Mouse (Mus musculus) megakaryocyte, embryonic 14.5 days (primary cell): ENCODE results near the gene Eng. TPM values are rescaled to one million over a fixed set of nuclear protein-coding genes. Genes with fewer than 3 reads are reported as not detected.

Experiments used
- H3K27me3 ChIP-seq: replicated peaks from 2 replicates; pipeline ENCODE3; 2012; ENCODE audit warnings: inconsistent platforms
- H3K36me3 ChIP-seq: replicated peaks from 2 replicates; pipeline ENCODE3; 2012; ENCODE audit warnings: low read length, inconsistent platforms, mixed read lengths
- H3K4me1 ChIP-seq: 2 replicates; pipeline ENCODE4 v1.6.1; 2012; ENCODE audit warnings: inconsistent platforms
- H3K4me3 ChIP-seq: replicated peaks from 2 replicates; pipeline ENCODE3; 2012; ENCODE audit warnings: moderate library complexity, mild to moderate bottlenecking, inconsistent platforms
- H3K9me3 ChIP-seq: 2 replicates; pipeline ENCODE4 v1.6.1; 2012; ENCODE audit warnings: inconsistent platforms
- FLI1 ChIP-seq: IDR thresholded peaks from 2 replicates; pipeline ENCODE4 v1.6.1; 2012; ENCODE audit warnings: low read length, inconsistent platforms, mixed read lengths
- GATA1 ChIP-seq: IDR thresholded peaks from 3 replicates; pipeline ENCODE4 v1.6.1; 2012; ENCODE audit warnings: mixed read lengths, low read length, inconsistent platforms, borderline replicate concordance
- polyA plus RNA-seq: library from polyadenylated mRNA; stranded (reverse); fragments of >175 nt; gene quantifications from 2 replicates; pipeline ENCODE4 v1.2.3, GENCODE M21; 2012; ENCODE audit warnings: low replicate concordance; ENCODE audit not compliant: insufficient read depth

Gene Eng
- polyA plus RNA-seq, 1 experiment: 90.6 TPM

GRCm38 (mm10) chr2:32641810-32642209 is 4.6 kb upstream of the Eng start:
- TF ChIP-seq FLI1: no peak
- no peak for TF ChIP-seq GATA1
- no peak overlapping the region for H3K4me3 ChIP-seq
- H3K27me3 ChIP-seq: no peaks in the 10 kb centered on the region
- H3K4me1 ChIP-seq: peaks cover 94% of the 10 kb centered on the region
- no peaks in the 10 kb centered on the region for H3K36me3 ChIP-seq
- no peaks in the 10 kb centered on the region for H3K9me3 ChIP-seq

- Histone ChIP-seq H3K9me3 (no peaks in the 10 kb centered on the region), H3K4me3 (no peak overlapping the region), H3K27me3 (no peaks in the 10 kb centered on the region), H3K4me1 (peaks cover 94% of the 10 kb centered on the region), H3K36me3 (no peaks in the 10 kb centered on the region)
- TF ChIP-seq GATA1 (no peak), FLI1 (no peak)
These were observed 3.6 kb upstream of the Eng start for GRCm38 (mm10) chr2:32642813-32643212.

DNA sequence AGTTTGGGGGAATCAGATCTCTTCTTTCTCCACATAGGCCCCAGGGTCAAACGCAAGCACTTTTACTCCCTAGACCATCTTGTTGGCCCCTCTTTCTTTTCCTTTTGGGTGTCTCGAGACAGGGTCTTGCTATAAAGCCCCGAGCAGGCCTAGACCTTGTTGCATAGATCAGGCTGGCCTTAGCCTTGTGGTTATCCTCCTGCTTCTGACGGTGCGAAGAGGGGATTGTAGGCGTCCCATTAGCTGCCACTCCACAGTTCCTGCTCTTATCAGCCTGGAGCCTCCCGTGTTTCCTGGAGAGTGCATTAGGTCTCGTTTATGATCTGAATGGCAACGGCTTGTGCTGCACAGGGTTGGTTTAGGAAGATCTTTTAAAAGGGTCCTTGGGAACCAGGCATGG is 2.3 kb upstream of the Eng start:
- peaks cover 96% of the 10 kb centered on the region for H3K4me1 ChIP-seq
- H3K4me3 ChIP-seq: no peak overlapping the region
- TF ChIP-seq GATA1 (no peak), FLI1 (no peak)
- H3K9me3 ChIP-seq: no peaks in the 10 kb centered on the region
- no peaks in the 10 kb centered on the region for H3K27me3 ChIP-seq
- H3K36me3 ChIP-seq: peaks cover 10% of the 10 kb centered on the region

DNA sequence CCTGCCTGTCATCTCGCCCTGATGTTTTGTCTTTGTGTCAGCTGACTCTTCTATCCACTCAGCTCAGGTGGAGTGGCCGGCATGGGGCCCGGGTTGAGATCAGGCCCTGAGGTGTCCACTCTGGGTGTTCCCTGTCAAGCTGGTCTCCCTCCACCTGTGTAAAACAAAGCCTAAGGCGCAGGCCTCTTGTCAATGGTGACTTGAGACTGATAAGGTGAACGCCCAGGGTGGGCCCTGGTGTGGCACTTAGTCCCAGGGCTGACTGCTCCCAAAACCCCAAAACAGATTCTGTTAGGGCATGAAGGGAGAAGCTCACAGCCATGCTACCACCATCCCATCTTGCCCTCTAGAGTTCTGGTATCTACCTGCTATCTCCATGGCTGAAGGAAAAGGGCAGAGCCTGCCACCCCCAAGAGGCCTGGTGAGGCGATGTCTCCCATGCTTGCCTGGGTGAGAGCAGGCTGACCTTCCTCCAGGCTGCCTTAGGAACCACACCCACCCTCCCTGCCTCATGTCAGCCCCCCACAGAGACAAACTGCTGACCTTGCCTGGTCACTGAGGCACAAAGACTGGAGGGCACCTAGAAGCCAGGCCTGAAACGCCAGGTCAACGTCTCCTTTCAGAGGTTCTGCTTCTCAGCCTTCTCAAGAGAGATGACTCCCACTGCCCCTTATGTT is 1.5 kb upstream of the Eng start:
- no peak for TF ChIP-seq GATA1
- no peak for TF ChIP-seq FLI1
- H3K9me3 ChIP-seq: no peaks in the 10 kb centered on the region
- H3K4me3 ChIP-seq: peak overlapping the region; percentile 8
- H3K27me3 ChIP-seq: no peaks in the 10 kb centered on the region
- H3K36me3 ChIP-seq: peaks cover 16% of the 10 kb centered on the region
- peaks cover 92% of the 10 kb centered on the region for H3K4me1 ChIP-seq

DNA sequence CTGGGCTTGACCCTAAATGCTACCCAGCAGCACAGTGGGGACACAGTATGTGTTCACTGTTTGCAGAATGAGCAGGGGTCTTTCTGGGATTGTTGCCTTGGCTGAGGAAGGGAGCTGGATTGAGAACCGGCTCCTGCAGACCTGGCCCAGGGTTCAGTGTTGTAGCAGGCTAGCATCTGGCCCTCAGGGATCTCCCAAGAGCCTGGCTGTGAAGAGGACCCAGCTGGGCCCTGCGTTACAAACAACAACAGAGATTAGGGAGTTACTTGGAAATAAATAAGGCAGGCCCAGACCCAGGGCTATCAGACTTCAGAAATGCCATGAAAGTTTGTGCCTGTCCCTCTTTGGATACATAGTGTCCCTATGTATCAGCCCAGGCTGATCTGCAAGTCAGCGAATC is 748 bp upstream of the Eng start:
- Histone ChIP-seq H3K27me3 (no peaks in the 10 kb centered on the region), H3K9me3 (no peaks in the 10 kb centered on the region), H3K4me1 (peaks cover 91% of the 10 kb centered on the region), H3K36me3 (peaks cover 24% of the 10 kb centered on the region), H3K4me3 (peak overlapping the region; percentile 0)
- no peak for TF ChIP-seq GATA1
- no peak for TF ChIP-seq FLI1

DNA sequence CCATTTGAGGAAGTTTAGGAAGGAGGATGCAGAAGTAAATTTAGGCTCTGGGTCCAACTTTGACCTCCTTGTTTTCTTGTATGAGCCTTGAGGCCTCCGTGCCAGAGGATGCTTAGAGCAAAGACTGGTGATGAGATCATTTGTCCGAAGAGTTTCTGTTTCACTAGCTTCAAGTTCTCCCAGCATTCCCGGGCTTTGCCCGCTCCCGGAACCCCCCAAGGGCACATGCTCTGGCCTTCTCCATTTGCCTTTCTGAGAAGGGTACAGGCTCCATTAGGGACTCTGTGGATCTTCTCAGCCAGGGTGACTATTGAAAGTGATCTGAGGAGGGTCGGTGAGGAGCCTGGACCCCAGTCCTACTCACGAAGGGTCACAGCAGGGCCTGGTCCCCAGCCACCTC is 971 bp downstream of the Eng start:
- peak overlapping the region; percentile 94 for H3K4me3 ChIP-seq
- no peak for TF ChIP-seq FLI1
- TF ChIP-seq GATA1: no peak

DNA sequence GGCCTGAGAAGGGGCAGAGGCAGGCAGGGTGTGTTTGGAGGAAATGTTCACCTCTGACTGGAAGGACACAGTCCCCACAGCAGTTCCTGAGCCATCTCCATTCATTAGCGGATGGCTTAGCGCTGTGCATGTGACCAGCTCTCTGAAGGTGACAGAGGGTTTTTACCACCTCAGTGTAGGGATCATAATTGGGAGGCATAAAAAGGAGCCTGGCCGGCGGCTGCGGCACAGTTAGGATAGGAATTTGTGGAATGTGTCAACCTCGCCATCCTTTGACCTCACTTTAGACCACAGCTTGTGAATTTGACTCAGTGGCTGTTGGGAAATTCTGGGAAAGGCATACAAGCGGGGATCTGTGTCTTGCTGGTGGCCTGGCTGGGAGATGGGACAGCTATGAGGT is 7.4 kb downstream of the Eng start:
- Histone ChIP-seq H3K27me3 (no peaks in the 10 kb centered on the region), H3K9me3 (no peaks in the 10 kb centered on the region), H3K36me3 (peaks cover 91% of the 10 kb centered on the region), H3K4me3 (no peak overlapping the region), H3K4me1 (peaks cover 75% of the 10 kb centered on the region)
- TF ChIP-seq GATA1 (no peak), FLI1 (no peak)

More for the DNA sequence above, 971 bp downstream of the Eng start:
- Histone ChIP-seq H3K4me1 (peaks cover 93% of the 10 kb centered on the region), H3K9me3 (no peaks in the 10 kb centered on the region), H3K36me3 (peaks cover 41% of the 10 kb centered on the region), H3K27me3 (no peaks in the 10 kb centered on the region)

GRCm38 (mm10) chr2:32654743-32655393 is 8.5 kb downstream of the Eng start:
- H3K4me1 ChIP-seq: peaks cover 78% of the 10 kb centered on the region

GRCm38 (mm10) chr2:32655394-32655744 is 9.0 kb downstream of the Eng start:
- TF ChIP-seq FLI1 (no peak), GATA1 (no peak)
- H3K4me3 ChIP-seq: peak overlapping the region; percentile 84
- peaks cover 79% of the 10 kb centered on the region for H3K4me1 ChIP-seq
- no peaks in the 10 kb centered on the region for H3K27me3 ChIP-seq
- peaks cover 93% of the 10 kb centered on the region for H3K36me3 ChIP-seq
- H3K9me3 ChIP-seq: no peaks in the 10 kb centered on the region

More at GRCm38 (mm10) chr2:32654743-32655393, 8.5 kb downstream of the Eng start:
- Histone ChIP-seq H3K36me3 (peaks cover 93% of the 10 kb centered on the region), H3K9me3 (no peaks in the 10 kb centered on the region), H3K27me3 (no peaks in the 10 kb centered on the region), H3K4me3 (peak overlapping the region; percentile 84)
- TF ChIP-seq GATA1 (no peak), FLI1 (no peak)

DNA sequence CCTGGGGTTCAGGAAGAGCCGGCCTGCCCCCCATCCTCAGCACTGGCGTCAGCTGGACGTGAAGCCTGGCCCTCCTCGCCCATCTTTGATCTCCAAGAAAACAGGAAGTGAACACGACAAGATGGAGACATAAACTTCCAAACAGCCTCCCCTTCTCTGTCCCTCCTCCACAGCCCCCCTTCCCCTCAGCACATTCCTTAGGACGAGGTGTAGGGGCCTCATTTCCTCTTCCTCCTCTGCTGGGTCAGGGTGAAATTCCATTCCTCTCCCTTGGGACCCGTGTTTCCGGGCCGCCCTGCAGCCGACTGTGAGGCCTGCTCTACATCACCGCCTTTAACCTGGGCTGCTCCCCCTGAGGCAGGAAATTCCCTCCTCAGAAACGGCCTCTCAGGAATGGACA is 9.4 kb downstream of the Eng start:
- Histone ChIP-seq H3K4me1 (peaks cover 79% of the 10 kb centered on the region), H3K9me3 (no peaks in the 10 kb centered on the region), H3K36me3 (peaks cover 93% of the 10 kb centered on the region), H3K4me3 (no peak overlapping the region), H3K27me3 (no peaks in the 10 kb centered on the region)
- no peak for TF ChIP-seq GATA1
- no peak for TF ChIP-seq FLI1
